Mouse (Mus musculus): Measurements from ENCODE around the gene 4933406M09Rik. TPM values are rescaled to one million over a fixed set of nuclear protein-coding genes. Genes with fewer than 3 reads are reported as not detected.

Gene 4933406M09Rik
- polyA plus RNA-seq, 1 experiment from 2014 or later = not detected

DNA sequence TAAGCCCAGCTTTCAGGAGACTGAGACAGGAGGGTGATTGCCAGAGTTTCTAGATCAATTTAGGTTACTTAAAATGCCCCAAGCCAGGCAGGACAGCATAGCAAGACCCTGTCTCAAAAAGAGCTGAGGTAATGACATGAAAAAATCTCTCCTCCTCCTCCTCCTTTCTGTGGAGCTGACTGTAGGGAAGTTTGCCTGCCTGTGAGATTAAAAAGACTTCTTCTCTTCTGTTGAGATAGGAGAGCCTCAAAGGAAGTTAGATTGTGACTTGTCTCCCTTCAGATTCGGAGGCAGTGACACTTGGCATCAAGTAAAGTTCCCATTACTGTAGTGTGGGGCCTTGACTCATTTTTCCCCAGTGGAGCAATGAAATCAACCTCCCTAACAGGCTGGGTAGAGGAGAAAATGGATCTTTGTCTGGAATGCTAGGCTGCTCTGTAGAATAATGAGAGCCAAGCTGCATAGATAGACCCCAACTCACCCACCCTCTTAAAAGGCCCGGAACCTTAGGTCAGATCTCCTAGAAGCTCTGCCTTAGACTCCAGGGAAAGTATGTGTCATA lies 32.8 kb downstream of the 4933406M09Rik start:
- Histone ChIP-seq H3K27ac (replicated peaks) (no peak overlapping the region), H3K9me3 (replicated peaks) (no peaks in the 10 kb centered on the region), H3K4me1 (peaks cover 53% of the 10 kb centered on the region), H3K27me3 (ENCODE audit: low read depth, poor library complexity, severe bottlenecking) (no peaks in the 10 kb centered on the region), H3K36me3 (peaks cover 10% of the 10 kb centered on the region), H3K4me3 (no peak overlapping the region)
- DNase-seq (ENCODE audit: low spot score) = no peak
- WGBS = 90% methylated on average over 2 of the region's 2 CpGs

DNA sequence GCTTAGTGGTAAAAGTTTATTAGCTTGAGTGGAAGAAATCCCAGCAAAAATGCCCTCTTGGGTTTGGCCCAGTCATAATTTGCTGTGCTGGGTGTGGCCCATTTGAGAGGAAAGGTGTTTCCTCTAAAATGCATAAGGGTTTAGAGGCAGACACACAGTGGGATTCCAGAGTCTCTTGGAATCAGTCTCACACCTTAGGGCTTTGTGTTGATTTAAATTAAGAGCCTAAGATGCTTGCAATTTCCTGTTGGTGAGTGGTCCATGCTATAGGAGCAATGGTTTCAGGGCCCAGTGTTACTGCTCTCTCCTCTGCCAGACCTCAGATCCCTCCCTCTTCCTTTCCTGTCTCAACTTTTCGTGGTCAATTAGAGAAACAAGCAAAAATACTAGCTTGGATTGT lies 33.4 kb downstream of the 4933406M09Rik start:
- no peak overlapping the region for H3K4me3 ChIP-seq
- H3K4me1 ChIP-seq = peaks cover 51% of the 10 kb centered on the region
- WGBS = 52% methylated on average over 1 of the region's 1 CpGs
- no peak for DNase-seq (ENCODE audit: low spot score)
- H3K27me3 ChIP-seq (ENCODE audit: low read depth, poor library complexity, severe bottlenecking) = no peaks in the 10 kb centered on the region
- H3K36me3 ChIP-seq = peaks cover 17% of the 10 kb centered on the region
- H3K27ac ChIP-seq (replicated peaks) = no peak overlapping the region
- H3K9me3 ChIP-seq (replicated peaks) = no peaks in the 10 kb centered on the region

DNA sequence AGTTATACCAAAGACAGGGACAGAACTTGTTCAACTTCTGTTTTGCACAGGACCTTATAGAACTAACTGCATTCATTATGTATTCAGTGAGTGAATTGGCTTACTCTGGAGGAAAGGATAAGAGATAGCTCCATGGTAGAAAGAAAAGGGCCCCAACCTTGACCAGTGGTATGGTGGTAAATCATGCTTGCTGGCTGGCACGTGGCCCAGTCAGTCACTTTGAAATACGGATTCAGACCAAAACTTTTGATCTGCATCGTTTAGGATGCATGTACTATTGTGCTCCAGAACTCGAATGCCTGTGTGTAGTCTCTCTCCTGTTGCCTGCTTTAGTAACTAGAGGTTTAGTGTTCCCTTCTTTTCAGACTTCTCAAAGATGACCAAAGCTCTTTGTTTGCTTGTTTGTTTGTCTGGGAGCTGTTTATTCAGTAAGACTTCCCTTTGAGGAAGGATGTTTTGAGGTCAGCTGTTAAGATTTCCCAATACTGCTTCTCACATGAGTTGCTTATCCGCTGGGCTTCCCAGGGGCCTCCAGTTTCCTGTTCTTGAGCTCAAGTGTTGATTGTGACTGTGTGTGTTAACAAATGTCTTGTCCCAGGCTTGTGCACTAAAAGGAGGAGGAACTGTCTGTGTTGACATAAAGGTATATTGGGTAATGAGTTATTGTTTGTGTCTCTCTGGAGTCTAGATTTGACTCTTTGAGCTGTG lies 34.2 kb downstream of the 4933406M09Rik start:
- Histone ChIP-seq H3K27me3 (ENCODE audit: low read depth, poor library complexity, severe bottlenecking) (no peaks in the 10 kb centered on the region), H3K9me3 (replicated peaks) (no peaks in the 10 kb centered on the region), H3K27ac (replicated peaks) (no peak overlapping the region), H3K4me3 (no peak overlapping the region), H3K36me3 (peaks cover 24% of the 10 kb centered on the region), H3K4me1 (peaks cover 44% of the 10 kb centered on the region)
- DNase-seq (ENCODE audit: low spot score) = no peak
- WGBS = 78% methylated on average over 5 of the region's 5 CpGs

DNA sequence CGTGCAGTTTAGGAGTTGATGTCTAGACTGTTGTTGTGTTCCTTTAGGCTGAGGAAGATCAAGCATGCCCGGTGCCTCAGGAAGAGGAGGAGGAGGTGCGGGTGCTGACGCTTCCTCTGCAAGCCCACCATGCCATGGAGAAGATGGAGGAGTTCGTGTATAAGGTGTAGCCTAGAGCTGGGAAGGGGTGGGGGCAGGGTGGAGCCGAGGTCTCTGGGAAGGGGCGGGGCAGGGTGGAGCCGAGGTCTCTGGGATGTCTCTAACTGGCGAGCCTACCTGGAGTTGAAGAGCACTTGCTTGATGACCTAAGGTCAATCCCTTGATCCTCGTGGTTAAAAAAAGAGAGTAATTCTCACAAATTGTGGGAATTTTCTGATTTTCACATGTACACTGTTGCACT lies 38.2 kb downstream of the 4933406M09Rik start:
- Histone ChIP-seq H3K9me3 (replicated peaks) (no peaks in the 10 kb centered on the region), H3K36me3 (peaks cover 64% of the 10 kb centered on the region), H3K4me1 (peaks cover 17% of the 10 kb centered on the region; the same call in 1 of the 2 replicates), H3K4me3 (no peak overlapping the region), H3K27me3 (ENCODE audit: low read depth, poor library complexity, severe bottlenecking) (no peaks in the 10 kb centered on the region), H3K27ac (replicated peaks) (no peak overlapping the region)
- WGBS = 80% methylated on average over 10 of the region's 10 CpGs
- no peak for DNase-seq (ENCODE audit: low spot score)

DNA sequence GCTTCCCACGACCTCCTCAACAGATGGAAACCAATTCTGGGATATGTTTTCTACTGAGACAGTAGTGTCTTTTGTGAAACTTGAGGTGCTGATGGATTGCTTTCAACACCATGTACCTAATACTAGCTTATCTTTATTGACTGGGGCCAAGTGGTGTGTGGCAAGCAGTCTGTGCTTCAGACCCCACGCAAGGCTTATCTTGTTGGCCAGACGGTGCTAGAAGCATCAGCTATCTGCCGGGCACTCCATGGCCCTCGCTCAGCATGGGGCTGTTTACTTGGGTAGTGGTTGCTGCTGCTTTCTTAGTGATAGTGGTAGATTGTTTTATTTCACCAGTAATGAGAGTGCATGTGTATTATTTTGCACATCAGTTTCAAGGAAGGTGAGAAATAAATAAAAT lies 40.5 kb downstream of the 4933406M09Rik start:
- whole genome bisulfite sequencing = 85% methylated on average over 5 of the region's 5 CpGs
- Histone ChIP-seq H3K36me3 (peaks cover 85% of the 10 kb centered on the region), H3K27me3 (ENCODE audit: low read depth, poor library complexity, severe bottlenecking) (no peaks in the 10 kb centered on the region), H3K4me1 (no peaks in the 10 kb centered on the region), H3K27ac (replicated peaks) (no peak overlapping the region), H3K4me3 (no peak overlapping the region), H3K9me3 (replicated peaks) (no peaks in the 10 kb centered on the region)
- no peak for DNase-seq (ENCODE audit: low spot score)

DNA sequence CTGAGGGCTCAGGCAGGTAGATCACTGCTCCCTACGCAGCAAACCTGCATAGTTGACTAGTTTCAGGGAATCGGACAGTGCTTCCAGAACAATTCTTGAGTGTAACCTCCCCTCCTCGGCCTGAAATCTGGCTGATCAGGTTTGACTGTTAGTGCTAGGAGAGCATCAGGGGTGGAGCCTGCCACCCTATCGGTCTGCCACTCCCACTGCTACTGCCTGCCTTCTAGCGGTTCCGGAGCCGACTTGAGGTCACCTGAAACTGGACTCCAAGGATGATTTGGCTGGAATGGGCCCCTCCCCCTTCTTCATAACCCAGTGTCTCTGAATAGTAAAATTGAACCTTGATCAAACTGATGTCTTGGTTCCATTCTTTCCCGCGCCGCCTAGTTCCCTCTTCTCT lies 47.3 kb downstream of the 4933406M09Rik start:
- WGBS = 91% methylated on average over 10 of the region's 10 CpGs
- Histone ChIP-seq H3K27me3 (ENCODE audit: low read depth, poor library complexity, severe bottlenecking) (no peaks in the 10 kb centered on the region), H3K4me3 (no peak overlapping the region), H3K4me1 (no peaks in the 10 kb centered on the region), H3K36me3 (peaks cover 58% of the 10 kb centered on the region), H3K27ac (replicated peaks) (no peak overlapping the region), H3K9me3 (replicated peaks) (no peaks in the 10 kb centered on the region)
- no peak for DNase-seq (ENCODE audit: low spot score)

DNA sequence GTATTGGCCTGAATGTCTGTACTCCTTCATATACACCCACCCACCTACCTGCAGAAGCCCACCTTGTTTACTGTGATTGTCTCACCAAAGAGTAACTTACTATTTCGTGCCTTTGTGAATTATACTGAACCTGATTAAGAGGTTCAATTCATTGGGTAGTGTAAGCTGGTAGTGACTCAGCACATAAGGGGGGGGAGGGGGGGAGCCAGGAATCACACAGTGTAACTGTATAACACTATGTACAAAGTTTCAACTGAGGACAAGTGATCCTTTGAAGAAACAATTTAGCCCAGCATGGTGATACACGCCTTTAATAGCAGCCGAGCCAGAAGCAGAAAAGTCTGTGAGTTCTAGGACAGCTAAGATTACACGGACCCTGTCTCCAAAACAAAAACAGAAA lies 47.7 kb downstream of the 4933406M09Rik start:
- Histone ChIP-seq H3K27me3 (ENCODE audit: low read depth, poor library complexity, severe bottlenecking) (no peaks in the 10 kb centered on the region), H3K4me3 (no peak overlapping the region), H3K27ac (replicated peaks) (no peak overlapping the region), H3K36me3 (peaks cover 54% of the 10 kb centered on the region), H3K9me3 (replicated peaks) (no peaks in the 10 kb centered on the region), H3K4me1 (no peaks in the 10 kb centered on the region)
- 93% methylated on average over 4 of the region's 4 CpGs for WGBS
- DNase-seq (ENCODE audit: low spot score) = no peak

DNA sequence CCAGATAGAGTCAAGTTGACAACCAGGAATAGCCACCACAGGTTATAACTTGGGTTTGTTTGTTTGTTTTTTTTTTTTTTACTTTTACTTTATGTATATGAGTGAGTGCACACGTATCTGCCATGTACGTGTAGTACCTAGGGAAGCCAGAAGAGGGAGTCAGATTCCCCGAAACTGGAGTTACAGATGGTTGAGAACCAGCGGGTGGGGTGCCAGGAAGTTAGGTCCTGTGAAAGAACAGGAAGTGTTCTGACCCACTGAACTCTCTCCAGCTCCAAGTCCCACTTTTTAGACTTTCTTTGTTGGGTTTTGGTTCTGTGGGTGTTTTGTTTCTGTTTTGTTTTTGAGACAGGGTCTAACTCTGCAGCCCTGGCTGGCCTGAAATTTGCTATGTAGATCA lies 49.7 kb downstream of the 4933406M09Rik start:
- H3K9me3 ChIP-seq (replicated peaks) = no peaks in the 10 kb centered on the region
- no peak overlapping the region for H3K27ac ChIP-seq (replicated peaks)
- H3K36me3 ChIP-seq = peaks cover 35% of the 10 kb centered on the region
- no peaks in the 10 kb centered on the region for H3K4me1 ChIP-seq
- DNase-seq (ENCODE audit: low spot score) = no peak
- H3K4me3 ChIP-seq = no peak overlapping the region
- 33% methylated on average over 4 of the region's 4 CpGs for WGBS
- H3K27me3 ChIP-seq (ENCODE audit: low read depth, poor library complexity, severe bottlenecking) = no peaks in the 10 kb centered on the region

DNA sequence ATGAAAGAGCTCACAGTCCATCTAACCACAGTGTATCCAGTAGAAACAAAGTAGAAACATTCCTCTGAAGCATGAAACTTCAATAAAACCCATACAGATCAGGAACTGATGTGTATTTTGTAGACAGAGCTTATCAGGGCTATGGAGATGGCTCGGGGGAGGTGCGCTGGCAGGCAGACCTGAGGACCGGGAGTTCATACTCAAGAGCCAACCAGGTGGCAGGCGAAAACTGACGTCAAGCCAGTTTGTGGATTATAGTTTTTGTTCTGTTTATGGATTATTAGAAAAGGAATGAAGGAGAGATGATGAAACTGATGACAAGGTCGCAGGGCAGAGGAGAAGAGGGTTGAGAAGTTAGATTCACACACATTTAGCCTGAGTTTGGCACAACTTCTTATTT lies 54.7 kb downstream of the 4933406M09Rik start:
- no peak overlapping the region for H3K4me3 ChIP-seq
- no peaks in the 10 kb centered on the region for H3K36me3 ChIP-seq
- DNase-seq (ENCODE audit: low spot score) = no peak
- no peak overlapping the region for H3K27ac ChIP-seq (replicated peaks)
- H3K9me3 ChIP-seq (replicated peaks) = no peaks in the 10 kb centered on the region
- 93% methylated on average over 6 of the region's 6 CpGs for WGBS
- H3K4me1 ChIP-seq = no peaks in the 10 kb centered on the region
- no peaks in the 10 kb centered on the region for H3K27me3 ChIP-seq (ENCODE audit: low read depth, poor library complexity, severe bottlenecking)

Other genes starting within 250 kb of the 4933406M09Rik start
- 0.82 and 0.90 TPM in 2 replicates for gene Chil1, start 203.8 kb upstream of the 4933406M09Rik start, polyA plus RNA-seq (2016; fragmentation: Nextera tagmentation; extraction: Ambion mirVana)
- 0.09 and 0.10 TPM in 2 replicates for gene Mybph, start 192.5 kb upstream of the 4933406M09Rik start, polyA plus RNA-seq (2016; fragmentation: Nextera tagmentation; extraction: Ambion mirVana)
- gene Adora1, start 150.5 kb upstream of the 4933406M09Rik start, polyA plus RNA-seq (2016; fragmentation: Nextera tagmentation; extraction: Ambion mirVana) = 0.14 and 0.17 TPM in 2 replicates
- 0.07 TPM in 1 of 2 replicates, not detected in the other for gene Myog, start 96.0 kb upstream of the 4933406M09Rik start, polyA plus RNA-seq (2016; fragmentation: Nextera tagmentation; extraction: Ambion mirVana)
- 2.0 and 3.5 TPM in 2 replicates for gene Ppfia4, start 53.0 kb upstream of the 4933406M09Rik start, polyA plus RNA-seq (2016; fragmentation: Nextera tagmentation; extraction: Ambion mirVana)
- gene Tmem183a, start 24.0 kb upstream of the 4933406M09Rik start, polyA plus RNA-seq (2016; fragmentation: Nextera tagmentation; extraction: Ambion mirVana) = 122 and 128 TPM in 2 replicates
- gene Cyb5r1, start 19.6 kb downstream of the 4933406M09Rik start, polyA plus RNA-seq (2016; fragmentation: Nextera tagmentation; extraction: Ambion mirVana) = 24.5 and 27.9 TPM in 2 replicates
- gene Adipor1, start 29.4 kb downstream of the 4933406M09Rik start, polyA plus RNA-seq (2016; fragmentation: Nextera tagmentation; extraction: Ambion mirVana) = 74.3 and 75.7 TPM in 2 replicates
- 34.8 TPM in 2 replicates for gene Klhl12, start 69.6 kb downstream of the 4933406M09Rik start, polyA plus RNA-seq (2016; fragmentation: Nextera tagmentation; extraction: Ambion mirVana)
- 44.4 and 44.8 TPM in 2 replicates for gene Rabif, start 108.7 kb downstream of the 4933406M09Rik start, polyA plus RNA-seq (2016; fragmentation: Nextera tagmentation; extraction: Ambion mirVana)
- not detected in 2 replicates for gene Mgat4e, start 163.7 kb downstream of the 4933406M09Rik start, polyA plus RNA-seq (2016; fragmentation: Nextera tagmentation; extraction: Ambion mirVana)
- gene Kdm5b, start 174.2 kb downstream of the 4933406M09Rik start, polyA plus RNA-seq (2016; fragmentation: Nextera tagmentation; extraction: Ambion mirVana) = 60.9 and 69.2 TPM in 2 replicates

Measured in midbrain, embryonic 10.5 days (tissue).